Mouse (Mus musculus): Measurements from ENCODE around the gene Rnf212b.

DNA sequence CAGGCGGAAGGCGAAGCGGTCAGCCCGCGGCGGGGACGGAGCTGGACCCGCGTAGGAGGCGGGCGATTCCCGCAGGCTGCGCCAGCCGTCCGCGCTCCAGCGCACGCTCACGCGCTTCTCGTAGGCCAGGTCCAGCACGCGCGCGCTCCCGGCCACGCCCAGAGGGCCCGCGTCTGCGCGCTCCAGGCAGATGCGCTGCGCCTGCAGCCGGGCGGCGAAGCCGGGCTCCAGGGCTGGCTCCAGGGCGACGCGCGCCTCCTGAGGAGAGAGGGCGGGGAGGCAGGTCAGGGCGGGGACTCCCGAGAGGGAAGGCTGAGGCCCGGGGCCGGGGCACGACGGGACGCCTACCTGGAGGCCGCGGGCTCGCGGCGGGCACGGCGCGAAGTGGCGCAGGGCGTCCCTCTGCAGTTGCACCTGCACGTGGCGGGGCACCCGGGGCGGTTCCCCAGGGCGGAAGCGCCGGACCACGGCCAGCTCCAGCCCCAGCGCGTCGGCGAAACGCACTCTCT, 62.7 kb downstream of the Rnf212b start:
- TF ChIP-seq CTCF (IDR thresholded peaks at IDR 0.05; ENCODE audit: borderline replicate concordance, insufficient read depth, low read depth, low read length) (no peak), POLR2A (IDR thresholded peaks at IDR 0.05; ENCODE audit: borderline replicate concordance, insufficient read depth, low read length) (peak; percentile 96)
